Mouse (Mus musculus): Measurements from ENCODE around the gene Arhgap27.
"Not testable (repeated sequence)": the region's sequence is repeated elsewhere in the genome, so short reads cannot be mapped to it uniquely, and the experiment has no call there.

The Arhgap27 gene

DNA sequence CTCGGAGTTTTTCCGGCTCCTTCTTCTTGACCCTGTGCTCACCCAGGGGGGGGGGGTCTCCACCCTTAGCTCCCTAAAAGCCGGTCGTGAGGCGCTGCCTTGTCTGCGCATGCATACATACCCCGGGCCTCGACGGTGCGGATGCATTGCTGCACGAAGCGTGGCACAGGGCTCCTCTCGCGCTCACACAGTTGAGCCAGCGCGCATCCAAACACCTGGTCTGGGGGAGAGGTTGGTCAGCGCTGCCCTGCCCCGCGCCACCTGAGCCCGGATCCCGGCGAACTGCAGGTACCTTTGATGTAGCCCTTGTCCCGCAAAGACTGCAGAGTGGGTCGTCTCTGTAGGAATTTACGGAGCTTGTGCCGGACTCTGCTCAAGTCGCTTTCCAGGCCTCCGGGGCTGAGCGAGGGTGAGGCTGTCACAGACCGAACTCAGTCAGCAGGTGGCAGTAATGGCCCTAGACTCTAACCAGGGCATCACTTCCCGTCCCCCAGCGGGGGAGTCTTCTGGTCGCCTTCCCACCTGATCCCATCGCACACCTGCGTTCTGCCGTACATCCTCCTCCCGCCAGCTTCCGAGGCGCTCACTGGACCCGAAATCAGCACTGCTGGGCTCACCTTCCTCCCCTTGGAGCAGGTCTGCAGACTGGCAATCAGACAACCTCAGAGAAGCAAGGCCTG lies 29.6 kb downstream of the Arhgap27 start:
- no peak for DNase-seq (ENCODE audit: low spot score in 2 of 2)

GRCm38 (mm10) chr11:103332890-103333651 lies 30.4 kb downstream of the Arhgap27 start:
- no peak for DNase-seq (ENCODE audit: low spot score in 2 of 2)

DNA sequence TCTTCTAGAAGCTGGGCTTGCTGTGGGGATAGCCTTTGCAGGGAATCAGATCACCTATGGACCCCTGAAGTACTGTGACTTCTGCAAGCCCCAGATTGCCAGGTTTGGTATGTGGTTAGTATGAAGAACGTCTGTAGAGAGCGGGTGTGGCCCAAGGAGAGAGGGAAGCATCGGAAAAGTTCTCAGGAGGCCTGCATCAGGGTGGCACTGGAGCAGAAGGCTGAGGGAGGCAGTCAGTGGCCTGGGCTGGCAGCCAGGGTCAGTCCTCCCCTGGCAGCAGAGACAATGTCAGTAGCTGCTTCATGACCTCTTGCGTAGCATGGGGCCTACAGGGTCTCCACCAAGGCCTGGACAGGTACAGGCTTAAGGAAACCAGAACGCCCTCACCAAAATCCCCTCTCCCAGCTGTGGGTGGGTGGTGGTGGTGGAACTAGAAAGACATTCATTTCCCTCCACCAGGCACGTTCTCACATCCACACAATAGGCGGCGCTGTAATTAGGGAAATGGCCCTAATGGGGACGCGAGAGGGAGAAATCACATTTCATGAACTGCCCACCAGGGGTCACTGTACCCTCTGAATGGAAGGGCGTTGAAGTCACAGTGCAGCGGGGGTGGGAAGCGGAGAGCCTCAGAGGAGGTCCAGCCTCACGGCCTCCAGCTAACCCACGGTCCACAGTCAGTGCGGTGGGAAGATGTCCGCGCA lies 31.2 kb downstream of the Arhgap27 start:
- DNase-seq (ENCODE audit: low spot score in 2 of 2), result peak; percentile 79 to 82

DNA sequence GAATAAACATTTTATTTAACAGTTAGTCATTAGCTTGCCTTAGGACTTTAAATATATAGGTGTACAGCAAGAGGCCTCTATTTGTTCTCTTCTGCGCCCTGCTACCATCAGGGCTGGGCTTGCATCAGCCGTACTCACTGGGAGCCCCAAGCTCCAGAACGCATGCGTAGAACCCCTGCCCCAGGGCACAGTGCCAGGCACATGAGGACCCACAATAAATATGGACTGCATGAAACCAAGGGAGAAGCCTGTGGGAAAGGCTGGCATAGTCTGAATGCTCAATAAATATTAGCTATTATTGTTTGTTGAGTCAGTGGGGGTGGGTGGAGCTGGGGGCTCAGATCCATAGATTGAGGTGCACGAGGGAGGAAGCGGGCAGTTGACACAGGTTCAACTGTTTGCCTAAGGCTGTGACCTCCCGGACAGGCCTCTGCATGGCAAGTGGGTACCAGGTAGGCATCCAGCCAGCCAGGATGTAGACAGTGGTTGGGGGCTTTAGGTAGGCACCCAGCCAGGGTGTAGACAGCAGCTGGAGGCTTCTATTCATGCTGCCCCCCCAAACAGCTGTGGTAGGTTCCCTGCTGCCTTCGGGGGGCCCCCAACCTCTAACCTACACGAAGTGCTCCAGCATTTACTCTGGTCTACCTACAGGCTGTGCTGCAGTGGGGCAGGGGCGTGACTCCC lies 31.8 kb downstream of the Arhgap27 start:
- no peak for DNase-seq (ENCODE audit: low spot score in 2 of 2)

DNA sequence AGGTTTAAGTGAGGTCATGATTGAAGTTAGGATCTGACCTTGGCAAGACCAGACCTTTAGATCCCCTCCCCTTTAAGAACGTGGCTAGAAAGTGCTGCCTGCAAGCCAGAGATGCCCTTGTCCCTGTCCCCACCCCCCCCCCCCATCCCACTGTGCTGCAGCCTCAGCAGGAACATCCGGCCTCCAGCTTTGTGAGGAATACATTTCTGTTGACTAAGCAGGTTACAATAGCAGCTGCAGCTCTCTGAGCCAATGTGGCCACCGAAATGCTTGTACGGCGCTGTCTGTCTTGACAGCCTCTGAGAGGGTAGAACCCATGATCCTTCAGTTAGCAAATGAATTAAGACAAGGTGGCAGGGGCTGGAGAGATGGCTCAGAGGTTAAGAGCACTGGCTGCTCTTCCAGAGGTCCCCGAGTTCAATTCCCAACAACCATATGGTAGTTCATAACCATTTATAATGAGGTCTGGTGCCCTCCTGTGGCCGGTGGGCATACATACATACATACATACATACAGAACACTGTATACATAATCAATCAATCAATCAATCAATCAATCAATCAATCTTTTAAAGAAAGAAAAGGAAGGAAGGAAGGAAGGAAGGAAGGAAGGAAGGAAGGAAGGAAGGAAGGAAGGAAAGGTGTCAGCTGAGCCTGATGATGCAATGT lies 32.7 kb downstream of the Arhgap27 start:
- DNase-seq (ENCODE audit: low spot score in 2 of 2), result no peak

DNA sequence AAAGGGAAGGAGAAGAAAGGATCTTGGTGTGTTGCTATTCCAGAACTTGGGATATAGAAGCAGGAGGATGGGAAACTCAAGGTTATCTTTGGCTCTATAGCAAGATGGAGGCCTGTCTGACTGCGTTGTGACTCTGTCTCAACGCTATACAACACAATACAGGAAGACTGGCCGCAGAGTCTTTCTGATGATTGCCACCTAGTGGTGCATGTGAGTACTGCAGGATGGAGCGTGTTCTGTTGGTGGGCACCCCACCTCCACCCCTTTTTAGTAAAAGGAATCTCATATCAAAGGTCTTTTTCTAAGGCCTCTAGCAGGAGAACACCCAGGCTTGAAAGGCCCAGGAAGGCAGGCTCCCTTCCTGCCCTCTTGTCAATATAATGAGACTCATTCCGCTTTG lies 36.5 kb downstream of the Arhgap27 start:
- peak; percentile 40 to 64 for DNase-seq (ENCODE audit: low spot score in 2 of 2)

DNA sequence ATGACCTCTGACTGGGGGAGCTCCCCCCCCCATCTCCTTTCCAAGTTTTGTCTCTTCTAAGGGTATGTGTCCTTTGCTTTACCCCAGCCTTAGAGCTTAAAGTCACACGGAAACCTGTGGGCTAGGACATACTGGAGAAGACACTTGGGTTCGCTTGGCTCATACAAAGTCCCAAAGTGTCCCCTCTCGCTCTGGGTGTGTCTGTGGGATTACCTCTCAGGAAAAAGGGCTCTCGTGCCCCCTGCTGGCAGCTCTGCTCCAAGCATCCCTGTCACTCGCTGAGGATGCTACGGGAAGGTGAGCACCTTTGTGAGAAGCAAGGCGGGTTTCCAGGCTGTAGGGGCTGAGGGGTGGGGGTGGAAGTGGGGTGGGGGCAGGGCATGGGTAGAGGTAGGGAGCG lies 38.3 kb downstream of the Arhgap27 start:
- DNase-seq (ENCODE audit: low spot score in 2 of 2), result peak; percentile 46 to 60

GRCm38 (mm10) chr11:103324723-103325122 lies 38.8 kb downstream of the Arhgap27 start:
- DNase-seq (ENCODE audit: low spot score in 2 of 2), result no peak

- DNase-seq (ENCODE audit: low spot score in 2 of 2), result not testable (repeated sequence)
Measured at GRCm38 (mm10) chr11:103322832-103323231, 40.7 kb downstream of the Arhgap27 start.

DNA sequence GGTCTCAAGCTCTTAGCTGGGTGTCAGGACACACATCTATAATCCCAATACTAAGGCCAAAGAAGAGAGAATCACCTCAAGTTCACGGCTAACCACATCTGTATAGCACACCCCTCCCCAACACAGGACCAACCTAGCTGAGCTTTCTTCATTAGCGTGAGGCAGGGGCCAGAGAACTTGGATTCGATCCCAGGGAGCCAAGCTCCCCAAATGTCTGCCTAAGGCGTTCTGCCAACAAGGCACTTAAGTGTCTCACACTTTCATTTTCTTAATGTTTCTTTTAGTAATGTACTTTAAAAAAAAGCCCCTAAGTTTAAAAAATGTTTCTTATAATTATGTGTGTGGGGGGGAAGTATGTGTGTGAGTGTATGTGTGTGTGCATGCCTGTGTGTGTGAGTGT lies 42.8 kb downstream of the Arhgap27 start:
- DNase-seq (ENCODE audit: low spot score in 2 of 2), result no peak

DNA sequence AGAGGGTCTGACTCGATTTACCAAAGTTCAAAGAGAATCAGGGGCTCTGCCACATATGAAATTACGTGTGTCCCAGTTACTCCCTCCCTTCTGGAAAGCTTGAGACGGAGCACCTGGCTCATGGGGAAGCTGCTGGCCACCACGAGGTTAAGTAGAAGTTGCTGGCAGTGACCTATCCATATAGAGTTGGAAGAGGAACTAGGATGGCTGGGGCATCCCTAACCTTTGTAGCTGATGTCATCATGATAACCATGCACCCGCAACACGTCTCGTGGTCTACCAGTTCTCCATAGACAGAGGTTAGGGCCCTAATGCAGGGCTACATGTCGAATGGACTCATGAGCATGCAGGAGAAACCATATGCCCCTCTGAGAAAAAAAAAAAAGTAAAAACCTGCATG lies 43.3 kb downstream of the Arhgap27 start:
- no peak for DNase-seq (ENCODE audit: low spot score in 2 of 2)

- no peak for DNase-seq (ENCODE audit: low spot score in 2 of 2)
Measured at GRCm38 (mm10) chr11:103318042-103318441, 45.5 kb downstream of the Arhgap27 start.

GRCm38 (mm10) chr11:103315379-103315778 lies 48.1 kb downstream of the Arhgap27 start:
- DNase-seq (ENCODE audit: low spot score in 2 of 2), result no peak

DNA sequence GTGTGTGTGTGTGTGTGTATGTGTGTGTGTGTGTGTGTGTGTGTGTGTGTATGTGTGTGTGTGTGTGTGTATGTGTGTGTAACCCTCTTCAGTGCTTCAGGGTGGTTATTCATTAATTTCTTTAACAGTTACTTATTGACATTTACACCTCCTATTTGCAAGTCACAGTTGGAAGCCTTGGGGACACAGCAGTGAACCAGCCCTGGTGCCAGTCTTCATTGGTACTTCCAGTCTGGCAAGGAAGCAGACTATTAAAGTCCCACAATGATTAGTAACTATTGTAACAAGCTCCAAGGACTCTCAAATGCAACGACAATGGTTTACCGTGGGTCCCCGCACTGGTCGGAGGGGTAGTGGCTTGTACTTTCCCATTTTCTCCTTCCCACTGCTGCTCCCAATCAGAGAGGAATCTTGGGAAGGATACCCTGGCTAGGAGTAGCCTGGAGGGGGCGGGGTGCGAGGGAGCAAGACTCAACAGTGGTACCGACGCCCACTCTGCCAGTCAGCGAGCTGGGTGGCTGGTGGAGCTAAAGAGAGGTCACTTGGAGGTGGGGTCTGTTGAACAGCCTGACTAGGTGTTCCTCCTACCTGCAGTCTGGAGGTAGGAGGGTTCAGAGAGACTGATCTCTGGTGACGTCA lies 48.6 kb downstream of the Arhgap27 start:
- no peak for DNase-seq (ENCODE audit: low spot score in 2 of 2)

DNA sequence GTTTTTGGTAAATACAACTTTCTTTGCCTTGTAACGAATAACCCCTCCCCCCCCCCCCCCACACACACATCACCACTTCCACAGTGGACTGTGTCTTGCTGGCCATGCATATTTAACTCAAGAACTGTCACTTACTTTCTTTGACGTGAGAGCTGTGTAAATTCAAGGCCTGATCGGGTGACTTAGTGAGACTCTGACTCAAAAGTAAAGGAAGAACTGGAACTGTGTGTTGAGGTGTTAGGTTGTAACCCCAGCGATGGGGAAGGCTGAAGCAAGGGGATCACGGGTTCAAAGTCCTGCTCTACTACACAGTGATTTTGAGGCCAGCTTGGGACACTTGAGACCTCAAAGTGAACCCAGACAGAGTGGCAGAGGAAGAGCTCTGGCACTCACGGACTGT lies 50.0 kb downstream of the Arhgap27 start:
- DNase-seq (ENCODE audit: low spot score in 2 of 2), result no peak

DNA sequence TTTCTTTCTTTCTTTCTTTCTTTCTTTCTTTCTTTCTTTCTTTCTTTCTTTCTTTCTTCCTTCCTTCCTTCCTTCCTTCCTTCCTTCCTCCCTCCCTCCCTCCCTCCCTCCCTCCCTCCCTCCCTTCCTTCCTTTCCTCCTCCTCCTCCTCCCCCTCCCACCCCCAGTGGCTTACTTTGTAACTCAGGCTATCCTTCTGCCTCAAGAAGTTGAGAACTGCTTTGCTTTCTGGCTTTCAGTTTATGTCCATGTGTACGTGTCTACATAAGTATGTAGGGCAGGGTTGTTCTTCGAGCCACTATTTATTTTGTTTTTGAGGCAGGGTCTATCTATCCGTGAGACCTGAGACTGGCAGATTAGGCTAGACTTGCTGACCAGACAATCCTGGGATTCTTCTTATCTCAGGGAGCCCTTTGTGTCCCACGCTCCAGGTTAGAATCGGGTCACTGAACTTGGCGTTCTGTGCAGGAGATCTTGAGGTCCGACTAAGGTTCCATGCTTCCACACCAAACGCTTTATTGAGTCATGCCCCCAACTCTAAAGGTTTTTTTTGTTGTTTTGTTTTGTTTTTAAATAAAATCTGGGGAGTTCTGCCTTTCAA lies 50.7 kb downstream of the Arhgap27 start:
- DNase-seq (ENCODE audit: low spot score in 2 of 2), result no peak

- peak; percentile 55 to 60 for DNase-seq (ENCODE audit: low spot score in 2 of 2)
Measured at GRCm38 (mm10) chr11:103311960-103312611, 51.4 kb downstream of the Arhgap27 start.

GRCm38 (mm10) chr11:103309956-103310574 lies 53.4 kb downstream of the Arhgap27 start:
- no peak for DNase-seq (ENCODE audit: low spot score in 2 of 2)

DNA sequence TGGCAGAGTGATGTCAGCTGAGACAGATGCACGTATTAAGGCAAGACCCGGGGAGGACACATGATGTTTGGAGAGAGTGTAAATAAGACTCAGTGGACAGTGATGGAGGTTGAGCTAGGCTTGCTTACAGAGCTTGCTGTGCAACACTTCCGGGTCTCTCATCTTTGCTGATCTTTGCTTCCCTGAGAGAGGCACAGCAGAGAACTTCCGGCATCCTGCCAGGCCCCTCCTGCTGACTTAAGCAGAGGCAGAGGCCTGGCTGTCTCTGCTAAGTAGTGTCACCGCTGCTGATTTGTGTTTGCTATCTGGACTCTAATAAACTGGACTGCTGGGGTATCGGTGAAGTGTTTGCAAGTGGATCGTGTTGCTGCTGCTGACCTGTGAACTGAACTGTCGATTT lies 55.6 kb downstream of the Arhgap27 start:
- peak; percentile 47 to 56 for DNase-seq (ENCODE audit: low spot score in 2 of 2)

DNA sequence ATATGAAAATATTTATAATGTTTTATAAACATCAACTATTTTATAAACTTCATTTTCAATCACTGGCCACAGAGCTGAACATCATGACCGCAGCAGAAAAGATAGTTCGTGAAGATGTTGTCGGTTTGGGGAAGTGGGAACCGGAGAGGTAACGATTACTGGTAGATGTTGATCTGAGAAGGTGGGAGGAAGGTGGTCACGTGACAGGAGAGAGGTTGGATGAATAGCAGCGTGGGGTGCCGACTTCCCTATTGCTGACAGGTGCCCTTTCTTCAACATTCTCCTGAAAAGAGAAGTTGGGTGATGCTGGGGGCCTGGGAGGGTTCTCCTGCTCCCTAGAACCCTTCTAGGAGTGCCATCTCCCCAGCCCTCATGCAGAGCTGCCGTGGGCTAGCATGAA lies 59.0 kb downstream of the Arhgap27 start:
- DNase-seq (ENCODE audit: low spot score in 2 of 2), result no peak

Measured in heart, adult 9 months (tissue).